24 mouse cellular contexts compared by ENCODE assay signal in genomic region chr6:124479573-124479930, GRCm38 (mm10). TPM values are rescaled to one million over a fixed set of nuclear protein-coding genes. Genes with fewer than 3 reads are reported as not detected.
DNase-seq lines count a peak whose midpoint lies in the region; ATAC-seq and TF ChIP-seq lines count a peak whose summit lies in the region.
"Had no signal": no experiment of that assay in that cellular context is flagged by ENCODE, and none has a peak within 500 bp of the region (broad histone marks: within the 10 kb centered on the region; RNA-seq: fewer than 3 reads in every experiment).

No protein-coding gene starts in this region.

- H3K36me3 ChIP-seq in intestine, embryonic 16.5 days (ENCODE audit: control insufficient read depth, insufficient read depth, low read length): no peaks in the 10 kb centered on the region
- no peaks in the 10 kb centered on the region for H3K36me3 ChIP-seq in intestine, embryonic 15.5 days
- no peaks in the 10 kb centered on the region for H3K36me3 ChIP-seq in neural tube, embryonic 12.5 days
- no peaks in the 10 kb centered on the region for H3K36me3 ChIP-seq in neural tube, embryonic 15.5 days
- H3K36me3 ChIP-seq in MEL (ENCODE audit: control insufficient read depth in 1 of 2, insufficient read depth in 2 of 2, low read length in 2 of 2): peaks cover 0 to 14% of the 10 kb centered on the region in 2 experiments; a peak in 2 of 4 replicates
- H3K36me3 ChIP-seq in stomach, postnatal 0 days (ENCODE audit: control insufficient read depth, insufficient read depth, low read length): no peaks in the 10 kb centered on the region
- H3K36me3 ChIP-seq: embryonic facial prominence, embryonic 12.5 days; hindbrain, embryonic 10.5 days; limb, embryonic 13.5 days; midbrain, embryonic 12.5 days had no signal

- H3K27me3 ChIP-seq in intestine, embryonic 16.5 days (replicated peaks; ENCODE audit: control insufficient read depth, insufficient read depth, low read length): no peaks in the 10 kb centered on the region
- no peaks in the 10 kb centered on the region for H3K27me3 ChIP-seq in intestine, embryonic 15.5 days (replicated peaks)
- no peaks in the 10 kb centered on the region for H3K27me3 ChIP-seq in neural tube, embryonic 12.5 days (replicated peaks)
- no peaks in the 10 kb centered on the region for H3K27me3 ChIP-seq in neural tube, embryonic 15.5 days (replicated peaks)
- no peaks in the 10 kb centered on the region for H3K27me3 ChIP-seq in MEL (ENCODE audit: control insufficient read depth in 1 of 2, insufficient read depth in 2 of 2, low read length in 2 of 2)
- H3K27me3 ChIP-seq in stomach, postnatal 0 days (ENCODE audit: control insufficient read depth, insufficient read depth, low read length): no peaks in the 10 kb centered on the region
- H3K27me3 ChIP-seq: embryonic facial prominence, embryonic 12.5 days; limb, embryonic 13.5 days; midbrain, embryonic 12.5 days had no signal

- TF ChIP-seq EP300 in MEL (IDR thresholded peaks at IDR 0.05; ENCODE audit: low read depth in 1 of 2, low read length in 2 of 2): no peak
- TF ChIP-seq EP300 in stomach, postnatal 0 days (optimal IDR thresholded peaks at IDR 0.05): no peak

- peaks cover 17% of the 10 kb centered on the region for H3K4me1 ChIP-seq in intestine, embryonic 16.5 days (ENCODE audit: control insufficient read depth, insufficient read depth, low read length)
- peaks cover 12% of the 10 kb centered on the region for H3K4me1 ChIP-seq in intestine, embryonic 15.5 days (replicated peaks)
- no peaks in the 10 kb centered on the region for H3K4me1 ChIP-seq in neural tube, embryonic 12.5 days
- H3K4me1 ChIP-seq in neural tube, embryonic 15.5 days: no peaks in the 10 kb centered on the region
- peaks cover 0 to 33% of the 10 kb centered on the region in 2 experiments; a peak in 3 of 4 replicates for H3K4me1 ChIP-seq in MEL (ENCODE audit: control insufficient read depth in 1 of 2, insufficient read depth in 2 of 2, low read length in 2 of 2)
- H3K4me1 ChIP-seq in stomach, postnatal 0 days (replicated peaks; ENCODE audit: control insufficient read depth, insufficient read depth): no peaks in the 10 kb centered on the region
- H3K4me1 ChIP-seq: embryonic facial prominence, embryonic 12.5 days; limb, embryonic 13.5 days; midbrain, embryonic 12.5 days had no signal

- WGBS in intestine, embryonic 16.5 days: 80% methylated on average over 3 of the region's 3 CpGs
- WGBS in intestine, embryonic 15.5 days: 81% methylated on average over 3 of the region's 3 CpGs
- WGBS in neural tube, embryonic 12.5 days: 92% methylated on average over 3 of the region's 3 CpGs
- WGBS in neural tube, embryonic 15.5 days: 86% methylated on average over 3 of the region's 3 CpGs
- 75% methylated on average over 3 of the region's 3 CpGs for WGBS in stomach, postnatal 0 days

- TF ChIP-seq CTCF in MEL (IDR thresholded peaks at IDR 0.05 in 2 of 3, conservative IDR thresholded peaks at IDR 0.05 in 1 of 3; ENCODE audit: control insufficient read depth in 1 of 3, insufficient read depth in 1 of 3, low read depth in 2 of 3, low read length in 3 of 3, poor library complexity in 1 of 3, severe bottlenecking in 1 of 3): no peak
- no peak for TF ChIP-seq CTCF in stomach, postnatal 0 days (IDR thresholded peaks at IDR 0.05; ENCODE audit: low read depth)

- H3K9me3 ChIP-seq in intestine, embryonic 16.5 days (ENCODE audit: control insufficient read depth, low read length): no peaks in the 10 kb centered on the region
- no peaks in the 10 kb centered on the region for H3K9me3 ChIP-seq in intestine, embryonic 15.5 days
- no peaks in the 10 kb centered on the region for H3K9me3 ChIP-seq in neural tube, embryonic 12.5 days
- no peaks in the 10 kb centered on the region for H3K9me3 ChIP-seq in neural tube, embryonic 15.5 days (replicated peaks)
- no peaks in the 10 kb centered on the region for H3K9me3 ChIP-seq in MEL (replicated peaks; ENCODE audit: insufficient read depth, low read length)
- no peaks in the 10 kb centered on the region for H3K9me3 ChIP-seq in stomach, postnatal 0 days (ENCODE audit: control insufficient read depth, low read length)
- H3K9me3 ChIP-seq: embryonic facial prominence, embryonic 12.5 days; hindbrain, embryonic 10.5 days; limb, embryonic 13.5 days; megakaryocyte, embryonic 14.5 days; midbrain, embryonic 12.5 days had no signal

- peak in 1 of 2 experiments; percentile 53; a peak in 2 of 4 replicates for TF ChIP-seq POLR2A in MEL (IDR thresholded peaks at IDR 0.05; ENCODE audit: control insufficient read depth in 1 of 2, insufficient read depth in 1 of 2, low read depth in 1 of 2, low read length in 2 of 2, poor library complexity in 1 of 2)

- no peak overlapping the region for H3K4me2 ChIP-seq in intestine, embryonic 16.5 days (ENCODE audit: low read depth, low read length)
- H3K4me2 ChIP-seq in intestine, embryonic 15.5 days (replicated peaks): no peak overlapping the region
- H3K4me2 ChIP-seq in neural tube, embryonic 12.5 days (replicated peaks): no peak overlapping the region
- H3K4me2 ChIP-seq in neural tube, embryonic 15.5 days: no peak overlapping the region
- H3K4me2 ChIP-seq in stomach, postnatal 0 days (replicated peaks; ENCODE audit: low read depth): no peak overlapping the region
- H3K4me2 ChIP-seq: embryonic facial prominence, embryonic 12.5 days; limb, embryonic 13.5 days; liver, embryonic 11.5 days; midbrain, embryonic 12.5 days had no signal

- H3K9ac ChIP-seq in intestine, embryonic 16.5 days (ENCODE audit: low read depth, low read length): no peak overlapping the region
- no peak overlapping the region for H3K9ac ChIP-seq in intestine, embryonic 15.5 days
- no peak overlapping the region for H3K9ac ChIP-seq in neural tube, embryonic 12.5 days
- no peak overlapping the region for H3K9ac ChIP-seq in neural tube, embryonic 15.5 days (replicated peaks)
- H3K9ac ChIP-seq in MEL (ENCODE audit: control insufficient read depth, low read depth, low read length, poor library complexity, severe bottlenecking): peak overlapping the region; percentile 86
- H3K9ac ChIP-seq in stomach, postnatal 0 days (ENCODE audit: low read length): no peak overlapping the region
- H3K9ac ChIP-seq: embryonic facial prominence, embryonic 12.5 days; limb, embryonic 13.5 days; midbrain, embryonic 12.5 days had no signal

- 0 out of 2 replicates have a peak overlapping the region, but pooled peaks have one; percentile 10 for H3K27ac ChIP-seq in intestine, embryonic 16.5 days (ENCODE audit: low read length)
- H3K27ac ChIP-seq in intestine, embryonic 15.5 days: no peak overlapping the region
- H3K27ac ChIP-seq in neural tube, embryonic 12.5 days: no peak overlapping the region
- H3K27ac ChIP-seq in neural tube, embryonic 15.5 days (replicated peaks): no peak overlapping the region
- H3K27ac ChIP-seq in MEL (ENCODE audit: control insufficient read depth, low read depth, low read length): peak overlapping the region; percentile 96
- H3K27ac ChIP-seq in stomach, postnatal 0 days (replicated peaks): no peak overlapping the region
- H3K27ac ChIP-seq: embryonic facial prominence, embryonic 12.5 days; hindbrain, embryonic 10.5 days; hindbrain, postnatal 0 days; left cerebral cortex, adult 2 months; limb, embryonic 13.5 days; midbrain, embryonic 12.5 days had no signal

- no peak for TF ChIP-seq RAD21 in MEL (IDR thresholded peaks at IDR 0.05; ENCODE audit: low read depth, low read length)

- H3K79me2 ChIP-seq in MEL (ENCODE audit: control insufficient read depth, insufficient read depth, low read length, poor library complexity): peaks cover 17% of the 10 kb centered on the region

- H3K4me3 ChIP-seq in intestine, embryonic 16.5 days (ENCODE audit: low read length): no peak overlapping the region
- H3K4me3 ChIP-seq in intestine, embryonic 15.5 days (replicated peaks): no peak overlapping the region
- H3K4me3 ChIP-seq in neural tube, embryonic 12.5 days: no peak overlapping the region
- no peak overlapping the region for H3K4me3 ChIP-seq in neural tube, embryonic 15.5 days (replicated peaks)
- no peak overlapping the region for H3K4me3 ChIP-seq in MEL (ENCODE audit: control insufficient read depth in 1 of 2, insufficient read depth in 1 of 2, low read depth in 2 of 2, low read length in 2 of 2)
- H3K4me3 ChIP-seq in stomach, postnatal 0 days (ENCODE audit: low read depth, low read length): no peak overlapping the region
- H3K4me3 ChIP-seq: embryonic facial prominence, embryonic 12.5 days; hindbrain, embryonic 10.5 days; left cerebral cortex, adult 2 months; limb, embryonic 13.5 days; megakaryocyte, embryonic 14.5 days; midbrain, embryonic 12.5 days had no signal

- peak; percentile 94 for DNase-seq in MEL (ENCODE audit: low read depth, low spot score)
- no peak for DNase-seq in stomach, postnatal 0 days (ENCODE audit: low spot score)
- DNase-seq in right cerebral cortex, postnatal 25 days: no peak
- DNase-seq in thymus, adult 18-20 months: no peak
- DNase-seq: cerebellum, adult 11 months; cerebellum, adult 9-11 months; gastrocnemius, postnatal 10 days; spleen, adult 18-20 months; thymus, postnatal 36 days had no signal

- 0 out of 2 replicates have a peak, but pooled peaks have one; percentile 2 for ATAC-seq in intestine, embryonic 16.5 days
- ATAC-seq in intestine, embryonic 15.5 days: no peak
- peak; percentile 22; the same call in 1 of the 2 replicates for ATAC-seq in neural tube, embryonic 12.5 days (ENCODE audit: low FRiP score, low read depth)
- no peak for ATAC-seq in neural tube, embryonic 15.5 days (ENCODE audit: low FRiP score)
- peak; percentile 9; the same call in 1 of the 2 replicates for ATAC-seq in stomach, postnatal 0 days (ENCODE audit: low FRiP score, low TSS enrichment)
- ATAC-seq: hindbrain, postnatal 0 days; intestine, postnatal 0 days had no signal

RNA-seq across cellular contexts. Expression of gene C1rl, which starts 13.4 kb away (rescaled TPM):
- polyA plus RNA-seq in intestine, embryonic 16.5 days (2015; fragmentation: Nextera tagmentation; extraction: Ambion mirVana): 3.0 and 3.5 TPM in 2 replicates
- polyA plus RNA-seq in intestine, embryonic 15.5 days (2015; fragmentation: Nextera tagmentation; extraction: Ambion mirVana): 2.3 and 2.5 TPM in 2 replicates
- 0.19 and 0.22 TPM in 2 replicates for polyA plus RNA-seq in neural tube, embryonic 12.5 days (2016; fragmentation: Nextera tagmentation; extraction: Ambion mirVana)
- polyA plus RNA-seq in neural tube, embryonic 15.5 days (2015; fragmentation: Nextera tagmentation; extraction: Ambion mirVana): 0.40 and 0.69 TPM in 2 replicates
- total RNA-seq in MEL (2012; rRNA removed): 0.98 and 1.2 TPM in 2 replicates
- 1 to 10 TPM in 1 of 2 experiments, not detected in 1; 2.6 TPM for polyA plus RNA-seq in MEL (2012; ENCODE audit: insufficient read depth in 1 of 2, insufficient read length in 2 of 2, low read depth in 1 of 2, low replicate concordance in 2 of 2, missing spikeins in 1 of 2)
- 1.4 and 1.6 TPM in 2 replicates for polyA plus RNA-seq in stomach, postnatal 0 days (2015; fragmentation: Nextera tagmentation; extraction: Ambion mirVana)

RNA-seq across cellular contexts. Expression of gene Clstn3, which starts 15.0 kb away (rescaled TPM):
- polyA plus RNA-seq in intestine, embryonic 16.5 days (2015; fragmentation: Nextera tagmentation; extraction: Ambion mirVana): 3.5 and 4.1 TPM in 2 replicates
- polyA plus RNA-seq in intestine, embryonic 15.5 days (2015; fragmentation: Nextera tagmentation; extraction: Ambion mirVana): 4.7 and 5.4 TPM in 2 replicates
- 39.7 and 41.2 TPM in 2 replicates for polyA plus RNA-seq in neural tube, embryonic 12.5 days (2016; fragmentation: Nextera tagmentation; extraction: Ambion mirVana)
- 135 and 160 TPM in 2 replicates for polyA plus RNA-seq in neural tube, embryonic 15.5 days (2015; fragmentation: Nextera tagmentation; extraction: Ambion mirVana)
- total RNA-seq in MEL (2012; rRNA removed): 46.5 and 51.3 TPM in 2 replicates
- polyA plus RNA-seq in MEL (2012; ENCODE audit: insufficient read depth in 1 of 2, insufficient read length in 2 of 2, low read depth in 1 of 2, low replicate concordance in 2 of 2, missing spikeins in 1 of 2): 10 to 100 TPM in 1 of 2 experiments, not detected in 1; 59.8 TPM
- 1.2 and 1.5 TPM in 2 replicates for polyA plus RNA-seq in stomach, postnatal 0 days (2015; fragmentation: Nextera tagmentation; extraction: Ambion mirVana)
- total RNA-seq: monocyte, adult 5-6 weeks; neutrophil, adult 5-6 weeks had no signal

RNA-seq across cellular contexts. Expression of gene C1ra, which starts 32.7 kb away (rescaled TPM):
- 5.1 TPM in 2 replicates for polyA plus RNA-seq in intestine, embryonic 16.5 days (2015; fragmentation: Nextera tagmentation; extraction: Ambion mirVana)
- polyA plus RNA-seq in intestine, embryonic 15.5 days (2015; fragmentation: Nextera tagmentation; extraction: Ambion mirVana): 3.6 and 4.0 TPM in 2 replicates
- polyA plus RNA-seq in neural tube, embryonic 12.5 days (2016; fragmentation: Nextera tagmentation; extraction: Ambion mirVana): 0.06 and 0.28 TPM in 2 replicates
- polyA plus RNA-seq in neural tube, embryonic 15.5 days (2015; fragmentation: Nextera tagmentation; extraction: Ambion mirVana): 0.31 and 1.4 TPM in 2 replicates
- total RNA-seq in MEL (2012; rRNA removed): 0.19 and 0.29 TPM in 2 replicates
- under 1 TPM in 1 of 2 experiments, not detected in 1; 0.28 TPM for polyA plus RNA-seq in MEL (2012; ENCODE audit: insufficient read depth in 1 of 2, insufficient read length in 2 of 2, low read depth in 1 of 2, low replicate concordance in 2 of 2, missing spikeins in 1 of 2)
- 15.0 and 15.1 TPM in 2 replicates for polyA plus RNA-seq in stomach, postnatal 0 days (2015; fragmentation: Nextera tagmentation; extraction: Ambion mirVana)

Comparison
In these comparisons a context has a peak if more than half of its experiments do, and no peak if none do; other contexts are left out.
1. ATAC-seq: peak in intestine, embryonic 16.5 days (single experiment), neural tube, embryonic 12.5 days (single experiment) and stomach, postnatal 0 days (single experiment); none in intestine, embryonic 15.5 days (single experiment) and neural tube, embryonic 15.5 days (single experiment).
2. H3K27ac ChIP-seq: peak in intestine, embryonic 16.5 days (single experiment) and MEL (single experiment); none in intestine, embryonic 15.5 days (single experiment), neural tube, embryonic 12.5 days (single experiment), neural tube, embryonic 15.5 days (single experiment) and stomach, postnatal 0 days (single experiment).